In the genomic region with DNA sequence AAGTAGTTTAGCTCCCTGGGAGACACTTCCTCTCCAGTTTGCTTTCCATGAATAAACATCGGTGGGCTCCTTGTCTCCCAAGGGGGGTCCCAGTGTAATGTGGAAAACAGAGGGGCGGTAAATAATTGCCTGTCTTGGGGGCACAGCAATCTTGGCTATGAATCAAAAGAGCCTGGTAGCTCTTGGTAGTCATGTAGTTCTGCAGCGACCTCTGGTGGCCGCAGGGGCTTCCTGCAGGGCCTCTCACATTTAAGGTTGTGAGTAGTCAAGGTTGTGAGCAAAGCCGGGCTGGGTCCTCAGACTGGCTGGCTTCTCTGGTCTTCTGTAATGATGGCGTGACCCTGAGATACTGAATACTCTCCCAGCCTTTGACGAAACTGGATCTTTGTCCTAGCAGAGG, we compare ENCODE assay signal across 9 mouse cellular contexts. TPM values are rescaled to one million over a fixed set of nuclear protein-coding genes. Genes with fewer than 3 reads are reported as not detected.
DNase-seq lines count a peak whose midpoint lies in the region; TF ChIP-seq lines count a peak whose summit lies in the region.
"Had no signal": no experiment of that assay in that cellular context is flagged by ENCODE, and none has a peak within 500 bp of the region (broad histone marks: within the 10 kb centered on the region; RNA-seq: fewer than 3 reads in every experiment).

No protein-coding gene starts in this region.

- TF ChIP-seq CTCF in ES-Bruce4 (IDR thresholded peaks at IDR 0.05; ENCODE audit: low read depth, low read length) = peak; percentile 84

- H3K36me3 ChIP-seq in ES-Bruce4 (ENCODE audit: control insufficient read depth, insufficient read depth, low read length, poor library complexity, severe bottlenecking) = no peaks in the 10 kb centered on the region
- H3K36me3 ChIP-seq in heart, embryonic 10.5 days = peaks cover 82% of the 10 kb centered on the region
- H3K36me3 ChIP-seq: liver, embryonic 15.5 days had no signal

- TF ChIP-seq EP300 in ES-Bruce4 (IDR thresholded peaks at IDR 0.05; ENCODE audit: insufficient read depth, low read depth, low read length) = no peak

- DNase-seq in adrenal gland, postnatal 10 days = peak; percentile 82
- DNase-seq in embryo, embryonic 9.5 days (ENCODE audit: extremely low spot score) = peak; percentile 76
- no peak for DNase-seq in heart, embryonic 10.5 days (ENCODE audit: low spot score)
- peak; percentile 60 to 82 for DNase-seq in kidney, postnatal 36 days
- peak; percentile 40 to 58 for DNase-seq in lung, adult 18-20 months
- DNase-seq in retina, embryonic 14.5 days (ENCODE audit: low spot score) = peak; percentile 90
- peak; percentile 77 for DNase-seq in yolk sac, embryonic 10.5 days (ENCODE audit: low spot score)

- H3K27me3 ChIP-seq in ES-Bruce4 (ENCODE audit: control insufficient read depth, insufficient read depth, low read length, poor library complexity, severe bottlenecking) = no peaks in the 10 kb centered on the region
- H3K27me3 ChIP-seq in heart, embryonic 10.5 days (ENCODE audit: insufficient read depth, poor library complexity, severe bottlenecking) = no peaks in the 10 kb centered on the region
- H3K27me3 ChIP-seq: liver, embryonic 15.5 days had no signal

- WGBS in heart, embryonic 10.5 days = 35% methylated on average over 7 of the region's 7 CpGs

- no peaks in the 10 kb centered on the region for H3K9me3 ChIP-seq in ES-Bruce4 (replicated peaks; ENCODE audit: control insufficient read depth, insufficient read depth, low read length, poor library complexity, severe bottlenecking)
- no peaks in the 10 kb centered on the region for H3K9me3 ChIP-seq in heart, embryonic 10.5 days
- H3K9me3 ChIP-seq: liver, embryonic 15.5 days had no signal

- no peak overlapping the region for H3K9ac ChIP-seq in ES-Bruce4 (ENCODE audit: low read depth, poor library complexity, severe bottlenecking)
- H3K9ac ChIP-seq: liver, embryonic 15.5 days had no signal

- peaks cover 1% of the 10 kb centered on the region for H3K4me1 ChIP-seq in ES-Bruce4 (ENCODE audit: control insufficient read depth, insufficient read depth, low read length)
- H3K4me1 ChIP-seq in heart, embryonic 10.5 days = peaks cover 18% of the 10 kb centered on the region
- H3K4me1 ChIP-seq: liver, embryonic 15.5 days had no signal

- H3K27ac ChIP-seq in ES-Bruce4 (ENCODE audit: insufficient read depth, low read length) = no peak overlapping the region
- peak overlapping the region; percentile 17; the same call in 1 of the 2 replicates for H3K27ac ChIP-seq in heart, embryonic 10.5 days
- H3K27ac ChIP-seq: liver, embryonic 15.5 days had no signal

- no peak overlapping the region for H3K4me3 ChIP-seq in ES-Bruce4 (ENCODE audit: low read depth, low read length)
- H3K4me3 ChIP-seq in heart, embryonic 10.5 days = no peak overlapping the region
- H3K4me3 ChIP-seq: liver, embryonic 15.5 days had no signal

- no peak for TF ChIP-seq POLR2A in ES-Bruce4 (IDR thresholded peaks at IDR 0.05; ENCODE audit: insufficient read depth, low read length)

RNA-seq across cellular contexts. Expression of a gene that starts 33.1 kb away (rescaled TPM):
- polyA plus RNA-seq in ES-Bruce4 (2011; ENCODE audit: insufficient read depth, insufficient read length, low read depth, missing spikeins) = 13.5 and 14.8 TPM in 2 replicates
- total RNA-seq in adrenal gland, postnatal 10 days (2021) = 1 to 10 TPM; 5.2 to 7.1 TPM
- polyA plus RNA-seq in heart, embryonic 10.5 days (2016; fragmentation: Nextera tagmentation; extraction: Ambion mirVana) = 24.0 and 26.5 TPM in 2 replicates

RNA-seq across cellular contexts. Expression of a gene that starts 50.1 kb away (rescaled TPM):
- not detected in 2 replicates for polyA plus RNA-seq in ES-Bruce4 (2011; ENCODE audit: insufficient read depth, insufficient read length, low read depth, missing spikeins)
- not detected for total RNA-seq in adrenal gland, postnatal 10 days (2021)
- not detected in 2 replicates for polyA plus RNA-seq in heart, embryonic 10.5 days (2016; fragmentation: Nextera tagmentation; extraction: Ambion mirVana)
- polyA plus RNA-seq: liver, embryonic 15.5 days had no signal

RNA-seq across cellular contexts. Expression of a gene that starts 54.7 kb away (rescaled TPM):
- not detected in 2 replicates for polyA plus RNA-seq in ES-Bruce4 (2011; ENCODE audit: insufficient read depth, insufficient read length, low read depth, missing spikeins)
- not detected for total RNA-seq in adrenal gland, postnatal 10 days (2021)
- 0.20 TPM in 1 of 2 replicates, not detected in the other for polyA plus RNA-seq in heart, embryonic 10.5 days (2016; fragmentation: Nextera tagmentation; extraction: Ambion mirVana)
